Mouse (Mus musculus): ENCODE data around the gene Eps15l1.
A peak's percentile ranks its signal among the peaks of the same experiment; 100 is the strongest.

Eps15l1 gene

DNA sequence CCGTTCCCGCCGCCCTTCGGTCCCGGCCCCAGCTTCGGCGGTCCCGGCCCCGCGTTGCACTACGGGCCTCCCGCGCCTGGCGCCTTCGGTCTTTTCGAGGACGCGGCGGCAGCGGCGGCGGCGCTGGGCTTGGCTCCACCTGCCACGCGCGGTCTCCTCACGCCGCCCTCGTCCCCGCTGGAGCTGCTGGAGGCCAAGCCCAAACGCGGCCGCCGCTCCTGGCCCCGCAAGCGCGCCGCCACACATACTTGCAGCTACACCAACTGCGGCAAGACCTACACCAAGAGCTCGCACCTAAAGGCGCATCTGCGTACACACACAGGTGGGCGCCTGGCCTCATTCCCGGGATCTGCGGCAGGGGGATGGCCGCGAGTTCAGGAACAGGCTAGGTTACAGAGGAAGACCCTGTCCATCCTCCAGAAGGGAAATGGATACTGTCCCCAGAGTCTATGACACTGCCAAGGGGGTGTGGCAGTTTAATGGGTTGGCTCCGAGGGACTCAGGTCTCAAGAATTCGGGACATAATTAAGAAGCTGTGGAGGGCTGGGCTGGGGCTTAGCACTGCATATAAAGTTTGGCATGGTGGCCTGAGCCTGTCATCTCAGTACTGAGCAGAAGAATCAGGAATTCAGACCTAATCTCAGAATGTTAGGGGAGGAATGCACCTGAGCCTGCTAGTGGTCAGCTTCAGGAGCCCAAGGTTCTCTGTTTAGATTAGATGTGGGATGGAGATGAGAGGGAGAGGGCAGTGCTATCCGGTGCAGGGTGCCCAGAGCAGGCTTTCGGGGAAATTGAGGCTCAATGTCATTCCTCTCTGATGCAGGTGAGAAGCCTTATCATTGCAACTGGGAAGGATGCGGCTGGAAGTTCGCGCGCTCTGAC, 101.1 kb downstream of the Eps15l1 start:
- peak; percentile 16 for DNase-seq (ENCODE audit: low spot score)

DNA sequence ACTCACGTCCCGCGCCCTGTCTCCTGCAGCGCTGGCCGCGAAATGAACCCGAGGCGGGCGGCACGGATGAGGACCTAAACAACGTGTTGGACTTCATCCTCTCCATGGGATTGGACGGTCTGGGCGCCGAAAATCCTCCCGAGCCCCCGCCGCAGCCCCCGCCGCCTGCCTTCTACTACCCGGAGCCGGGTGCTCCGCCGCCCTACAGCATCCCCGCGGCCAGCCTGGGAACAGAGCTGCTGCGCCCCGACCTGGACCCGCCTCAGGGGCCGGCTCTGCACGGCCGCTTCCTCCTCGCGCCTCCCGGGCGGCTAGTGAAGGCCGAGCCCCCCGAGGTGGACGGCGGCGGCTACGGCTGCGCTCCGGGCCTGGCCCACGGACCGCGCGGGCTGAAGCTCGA, 101.9 kb downstream of the Eps15l1 start:
- peak; percentile 30 for DNase-seq (ENCODE audit: low spot score)

DNA sequence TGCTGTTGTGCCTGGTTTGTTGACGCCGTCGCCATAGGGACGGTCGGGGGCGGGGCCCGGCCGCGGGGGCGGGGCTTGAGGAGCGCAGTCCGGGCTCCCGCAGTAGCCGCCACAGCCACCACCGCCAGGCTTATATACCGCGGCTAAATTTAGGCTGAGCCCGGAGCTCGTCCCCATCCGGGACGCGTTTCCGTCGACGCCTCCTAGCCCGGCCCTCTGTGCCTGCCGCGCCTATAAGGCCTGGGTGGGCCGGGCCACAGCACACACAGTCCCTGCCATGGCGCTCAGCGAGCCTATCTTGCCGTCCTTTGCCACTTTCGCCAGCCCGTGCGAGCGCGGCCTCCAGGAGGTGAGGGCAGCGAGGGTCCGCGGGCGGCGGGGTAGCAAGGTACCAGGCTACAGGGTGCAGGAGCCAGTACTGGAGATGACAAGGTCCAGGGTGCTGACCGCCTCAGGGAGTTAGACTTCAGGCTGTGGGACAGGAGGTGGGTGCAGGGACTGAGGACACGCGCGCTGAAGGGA, 102.4 kb downstream of the Eps15l1 start, which contains the start of gene Klf2:
Klf2 (plus strand) TSS at position 233 of the 522 bp plus-strand sequence.
- DNase-seq (ENCODE audit: low spot score), result peak; percentile 88

DNA sequence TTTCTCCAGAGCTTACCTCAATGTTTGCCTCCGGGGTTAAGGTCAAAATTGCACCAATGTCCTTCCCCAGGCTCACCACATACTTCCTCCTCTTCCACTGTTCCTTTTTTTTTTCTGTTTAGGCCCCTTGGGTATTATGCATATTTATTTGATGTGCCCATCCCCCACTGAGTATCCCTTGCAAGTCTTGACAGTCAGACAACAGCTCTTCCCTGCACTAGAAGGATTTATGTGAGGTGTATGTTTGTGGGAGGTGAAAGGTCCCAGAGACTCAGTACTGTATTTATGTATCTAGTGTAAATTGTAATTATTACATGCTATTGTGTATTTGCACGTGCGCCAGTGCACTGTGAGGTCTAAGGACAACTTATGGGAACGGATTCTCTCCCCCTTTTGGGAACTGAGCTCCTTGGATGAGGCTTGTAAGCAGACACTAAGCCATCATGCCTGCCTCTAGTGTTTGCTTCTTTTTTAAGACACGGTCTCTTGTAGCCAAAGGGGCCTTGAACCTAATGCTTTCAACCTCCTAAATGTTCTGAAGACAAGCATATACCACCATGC, 103.4 kb downstream of the Eps15l1 start:
- peak; percentile 19 for DNase-seq (ENCODE audit: low spot score)

DNA sequence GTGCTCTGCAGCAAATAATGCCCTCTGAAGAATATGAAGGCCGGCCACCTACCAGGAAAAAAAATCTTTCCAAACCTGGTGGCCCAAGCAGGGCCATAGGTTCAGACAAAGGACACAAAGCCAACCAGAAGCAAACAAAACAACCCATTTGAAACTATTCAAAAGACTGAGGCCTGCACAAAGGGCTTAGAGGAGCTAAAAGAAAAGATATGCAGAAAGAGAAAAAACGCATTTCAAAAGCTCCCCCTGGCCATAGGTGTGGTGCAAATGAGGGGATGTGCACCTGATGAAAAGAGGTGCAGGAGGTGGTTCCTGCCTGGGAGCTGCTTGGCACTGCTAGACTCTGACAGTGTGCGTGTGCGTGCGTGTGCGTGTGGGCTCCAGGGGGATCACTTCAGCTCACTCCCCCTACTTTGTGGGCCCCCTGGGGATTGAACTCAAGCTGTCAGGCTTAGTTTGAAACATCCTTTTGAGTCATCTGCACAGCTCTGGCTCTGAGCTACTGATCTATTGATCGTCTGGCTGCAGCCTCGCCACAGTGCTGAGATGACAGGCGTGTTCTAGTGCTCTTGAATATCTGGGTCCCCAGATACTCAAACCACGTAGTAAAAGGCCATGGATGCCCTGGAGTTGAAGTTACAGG, 105.1 kb downstream of the Eps15l1 start:
- DNase-seq (ENCODE audit: low spot score), result peak; percentile 15

DNA sequence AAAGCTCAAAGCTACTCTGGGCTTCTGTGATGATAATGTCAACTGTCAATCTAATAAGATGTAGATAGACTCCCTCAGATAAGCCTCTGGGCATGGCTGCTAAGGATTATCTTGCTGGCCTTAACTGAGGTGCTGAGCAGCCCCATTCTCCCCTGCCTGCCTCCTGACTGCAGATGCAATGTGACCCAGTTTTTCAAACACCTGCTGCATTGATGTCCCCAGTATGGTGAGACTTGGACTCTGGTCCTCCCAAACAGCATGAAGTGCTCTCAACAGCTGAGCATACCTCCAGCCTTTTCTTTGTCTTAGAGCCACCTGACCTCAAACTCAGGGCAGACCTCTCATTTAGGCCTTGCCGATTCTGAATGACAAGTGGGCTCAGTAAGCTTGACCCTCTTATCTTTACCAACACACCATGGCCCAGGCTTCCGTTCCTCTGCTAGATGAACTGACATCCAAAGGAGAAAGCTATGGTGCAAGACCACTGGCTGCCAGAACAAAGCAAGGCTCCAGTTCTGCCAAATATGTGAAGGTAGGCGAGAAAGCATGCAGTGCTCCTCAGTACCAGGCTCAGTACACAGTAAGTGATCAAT, 108.2 kb downstream of the Eps15l1 start:
- DNase-seq (ENCODE audit: low spot score), result no peak

DNA sequence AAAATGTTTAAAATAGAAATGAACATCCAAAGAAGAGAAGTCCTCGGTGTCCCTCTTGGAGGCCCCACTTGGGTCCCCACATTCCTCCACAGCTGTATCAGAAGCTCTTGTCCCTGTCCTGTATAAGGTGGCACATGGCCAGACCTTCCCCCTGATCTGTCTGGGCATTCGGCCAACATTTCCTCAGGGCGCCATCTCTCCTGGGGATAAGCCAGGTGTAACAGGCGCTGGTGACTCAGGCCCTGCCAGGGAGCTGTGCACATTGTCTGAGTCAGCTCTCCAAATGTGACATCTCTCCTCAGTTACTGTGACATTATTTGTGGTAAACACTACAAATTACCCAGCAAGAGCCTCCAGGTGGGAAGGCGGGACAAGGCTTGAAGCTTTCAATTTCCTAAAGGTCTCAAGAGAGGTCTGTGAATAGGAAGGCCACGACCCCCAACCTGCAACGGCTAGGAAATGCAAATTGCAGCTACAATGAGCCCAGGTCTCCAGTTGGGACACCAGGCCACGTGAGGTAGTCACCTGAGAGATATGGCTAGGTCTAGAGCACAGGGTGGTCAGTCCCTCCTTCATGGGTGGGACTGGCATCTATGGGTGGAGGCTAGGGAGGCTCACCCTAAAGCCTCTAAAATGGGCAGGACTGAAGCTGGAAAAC, 110.3 kb downstream of the Eps15l1 start:
- DNase-seq (ENCODE audit: low spot score), result no peak

DNA sequence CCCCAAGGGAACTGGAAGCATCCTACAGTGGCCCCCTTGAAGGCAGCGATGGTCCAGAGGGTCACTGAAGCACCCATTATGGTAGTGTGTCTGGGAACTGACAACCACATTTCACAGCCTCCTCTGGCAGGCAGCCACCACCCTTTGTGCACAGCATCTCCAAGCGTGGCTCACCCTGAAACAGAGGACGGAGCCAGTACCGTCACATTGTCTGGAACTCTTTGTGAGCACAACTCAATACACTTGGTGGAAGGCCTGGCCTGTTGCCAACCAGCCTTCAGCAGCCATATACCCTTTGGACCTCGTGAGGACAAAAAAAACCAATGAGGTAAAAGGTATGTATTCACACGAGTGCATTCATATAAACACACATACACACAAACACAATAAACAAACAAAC, 113.0 kb downstream of the Eps15l1 start:
- no peak for DNase-seq (ENCODE audit: low spot score)

DNA sequence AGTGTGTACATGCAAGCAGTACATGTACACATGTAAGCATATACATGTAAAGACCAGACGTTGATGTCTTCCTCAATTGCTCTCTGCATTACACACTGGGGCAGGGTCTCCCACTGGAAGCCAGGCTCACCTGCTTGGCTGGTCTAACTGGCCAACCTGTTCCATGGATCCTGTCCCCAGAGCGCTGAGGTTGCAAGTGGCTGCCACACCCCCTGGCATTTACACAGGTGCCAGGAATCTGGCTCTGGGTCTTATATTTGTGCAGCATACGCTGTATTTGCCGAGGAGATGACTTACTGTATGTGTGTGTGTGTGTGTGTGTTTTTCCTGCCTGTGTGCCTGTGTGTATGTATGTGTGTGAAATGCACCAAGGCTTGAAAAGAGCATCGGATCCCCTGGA, 114.3 kb downstream of the Eps15l1 start:
- no peak for DNase-seq (ENCODE audit: low spot score)

DNA sequence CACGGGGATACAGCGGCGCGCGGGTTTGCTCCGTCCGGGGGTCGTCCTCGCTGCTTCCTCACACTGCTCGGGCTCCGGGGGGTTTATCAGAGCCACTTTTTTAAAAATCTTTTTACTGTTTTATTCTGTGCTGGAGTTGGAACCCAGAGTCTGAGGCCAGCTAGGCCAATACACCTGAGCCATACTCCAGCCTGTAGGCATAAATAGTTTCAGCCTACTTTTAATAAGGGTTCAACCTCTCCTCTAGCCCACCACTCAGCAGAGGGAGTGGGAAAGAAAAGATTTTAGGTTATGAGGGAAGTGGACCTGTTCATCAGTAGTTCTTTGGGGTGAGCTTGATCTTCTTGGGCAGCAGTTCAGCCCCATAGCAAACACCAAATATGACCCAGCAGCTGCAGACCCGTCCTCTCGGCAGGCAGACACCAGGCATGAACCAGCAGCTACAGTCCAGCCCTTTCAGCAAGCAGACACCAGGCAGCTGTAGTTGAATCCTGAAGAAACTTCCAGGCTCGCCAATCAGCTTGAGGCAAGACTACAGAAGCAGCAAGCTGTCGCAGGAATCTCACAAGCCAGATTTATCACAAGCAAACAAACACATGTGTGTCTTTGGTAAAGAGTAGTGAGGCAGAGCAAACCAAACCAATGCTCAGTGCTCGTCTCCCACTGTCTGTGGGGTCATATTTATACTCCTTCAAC, 115.9 kb downstream of the Eps15l1 start, which contains the start of gene Gm10282:
Gm10282 (minus strand) TSS at position 51 of the 696 bp plus-strand sequence.
- DNase-seq (ENCODE audit: low spot score), result no peak

DNA sequence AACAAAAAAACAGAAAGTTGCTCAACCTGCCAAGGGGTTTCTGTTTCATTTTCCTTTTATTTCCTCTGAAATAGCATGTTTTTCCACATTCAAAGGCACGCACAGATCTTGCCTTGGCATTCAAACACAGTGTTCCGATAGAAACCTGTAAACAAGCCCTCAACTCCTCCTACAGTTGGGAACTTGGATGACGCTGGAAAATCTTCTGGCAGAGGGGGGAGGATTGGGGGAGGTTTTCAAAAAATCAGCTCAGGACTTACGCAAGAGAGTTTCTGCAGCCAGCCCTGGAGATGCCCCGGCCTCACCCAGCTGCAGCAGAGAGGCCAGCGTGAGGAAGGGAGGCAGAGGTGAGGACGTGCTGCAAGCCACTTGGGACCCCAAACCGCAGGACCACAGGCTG, 117.6 kb downstream of the Eps15l1 start:
- DNase-seq (ENCODE audit: low spot score), result no peak

DNA sequence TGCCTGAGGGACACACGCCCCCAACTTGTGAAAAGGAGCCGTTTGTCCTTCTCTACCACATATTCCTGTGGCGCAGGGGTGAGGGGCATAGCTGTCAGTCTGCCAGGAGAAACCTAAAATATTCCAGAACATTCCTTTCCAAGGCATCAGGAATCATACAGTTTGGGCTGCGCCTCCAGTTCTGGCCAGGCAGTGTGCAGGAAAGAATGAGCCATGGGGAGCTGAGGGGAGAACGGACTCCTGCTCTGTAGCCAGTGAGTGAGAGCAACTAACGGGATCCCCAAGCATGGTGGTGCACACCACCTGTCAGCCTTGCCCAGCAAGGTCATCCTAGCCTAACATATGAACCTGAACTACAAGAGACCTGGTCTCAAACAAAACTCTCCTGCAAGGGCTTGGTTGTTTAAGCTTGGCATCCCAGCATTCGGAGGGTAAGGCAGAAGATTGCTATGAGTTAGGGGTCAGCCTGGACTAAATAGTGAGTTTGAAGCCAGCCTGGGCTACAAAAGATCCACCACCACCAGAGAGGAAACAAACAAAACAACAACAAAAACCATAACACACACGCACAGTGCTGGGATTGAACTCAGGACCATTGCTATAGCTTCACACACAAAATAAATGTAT, 118.2 kb downstream of the Eps15l1 start:
- no peak for DNase-seq (ENCODE audit: low spot score)

DNA sequence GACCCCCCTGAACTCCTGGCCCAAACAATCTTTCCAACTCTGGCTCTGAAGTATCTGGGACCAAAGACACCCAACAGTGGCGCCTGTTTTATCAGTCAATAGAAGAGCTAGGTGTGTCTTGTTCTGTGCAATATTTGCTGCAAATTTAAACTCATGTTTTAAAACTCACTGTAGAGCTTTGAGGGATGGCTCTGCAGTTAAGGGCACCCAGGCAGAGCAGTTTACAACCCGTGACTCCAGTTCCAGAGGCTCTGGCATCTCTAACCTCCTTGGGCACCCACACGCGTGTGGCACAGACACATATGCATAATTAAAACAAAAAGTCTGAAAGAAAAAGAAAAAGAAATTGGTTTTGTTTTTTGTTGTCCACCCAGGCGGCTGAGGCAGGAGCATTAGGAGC, 119.8 kb downstream of the Eps15l1 start:
- no peak for DNase-seq (ENCODE audit: low spot score)

DNA sequence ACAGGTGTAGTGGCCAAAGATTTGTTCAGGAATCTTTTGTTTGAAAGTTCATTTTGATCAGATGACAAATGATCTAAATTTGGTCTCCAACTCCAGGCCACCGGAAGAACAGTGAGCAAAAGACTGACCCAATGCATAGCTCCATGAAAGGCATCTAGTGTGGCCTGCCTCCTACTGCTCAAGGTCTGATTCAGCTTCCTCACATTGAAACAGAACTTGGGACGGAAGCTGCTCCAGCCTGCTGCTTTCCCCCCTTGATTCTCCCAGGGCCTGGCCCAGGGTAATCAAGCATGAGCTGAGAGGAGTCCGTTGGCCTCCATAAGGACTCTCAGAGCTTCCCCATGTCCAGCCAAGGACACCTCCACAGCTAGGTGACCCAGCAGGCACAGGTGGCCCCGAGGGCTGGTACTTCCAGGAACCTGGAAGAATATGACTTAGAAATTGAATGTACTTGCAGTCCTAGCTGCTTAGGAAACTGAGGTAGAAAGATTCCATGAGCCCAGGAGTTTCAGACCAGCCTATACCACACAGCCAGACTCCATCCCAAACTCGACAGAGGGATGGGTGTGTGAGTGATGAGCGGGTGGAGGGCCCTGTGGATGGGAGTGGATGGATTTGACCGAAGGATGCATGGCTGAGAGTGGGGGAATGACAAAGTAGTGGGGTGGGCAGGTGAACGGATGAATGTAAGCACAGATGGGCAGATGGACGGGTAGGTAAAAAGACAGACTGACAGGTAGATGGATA, 120.4 kb downstream of the Eps15l1 start:
- DNase-seq (ENCODE audit: low spot score), result no peak

DNA sequence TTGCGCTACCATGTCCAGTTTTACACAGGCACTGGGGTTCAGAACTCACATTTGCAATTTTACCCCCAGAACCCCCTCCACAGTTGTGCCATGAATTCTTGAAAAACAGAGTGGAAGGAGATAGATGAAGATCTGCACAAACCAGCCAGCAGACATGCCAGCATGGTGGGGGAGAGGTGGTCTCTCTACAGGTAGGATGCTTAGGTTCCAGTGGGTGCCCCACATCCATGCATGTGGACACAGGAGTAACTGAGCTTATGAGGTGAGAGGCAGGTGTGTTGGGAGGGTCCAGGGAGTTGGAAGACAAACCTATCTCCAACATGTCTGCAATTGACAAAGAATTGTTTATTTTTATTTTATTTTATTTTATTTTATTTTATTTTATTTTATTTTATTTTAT, 122.3 kb downstream of the Eps15l1 start:
- no peak for DNase-seq (ENCODE audit: low spot score)

DNA sequence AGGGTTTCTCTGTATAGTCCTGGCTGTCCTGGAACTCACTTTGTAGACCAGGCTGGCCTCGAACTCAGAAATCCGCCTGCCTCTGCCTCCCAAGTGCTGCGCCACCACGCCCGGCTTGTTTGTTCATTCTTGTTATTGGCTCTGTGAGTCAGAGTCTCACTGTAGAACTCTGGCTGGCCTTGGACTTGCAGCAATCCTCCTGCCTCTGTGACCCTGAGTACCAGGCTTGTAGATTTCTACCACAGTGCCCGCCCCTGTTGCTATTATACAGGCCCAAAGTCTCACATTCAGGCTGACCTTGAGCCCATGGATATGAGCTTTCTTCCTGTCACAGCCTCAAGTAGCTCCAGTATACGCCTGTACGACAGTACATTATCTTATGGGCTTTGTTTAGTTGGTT, 124.7 kb downstream of the Eps15l1 start:
- DNase-seq (ENCODE audit: low spot score), result no peak

DNA sequence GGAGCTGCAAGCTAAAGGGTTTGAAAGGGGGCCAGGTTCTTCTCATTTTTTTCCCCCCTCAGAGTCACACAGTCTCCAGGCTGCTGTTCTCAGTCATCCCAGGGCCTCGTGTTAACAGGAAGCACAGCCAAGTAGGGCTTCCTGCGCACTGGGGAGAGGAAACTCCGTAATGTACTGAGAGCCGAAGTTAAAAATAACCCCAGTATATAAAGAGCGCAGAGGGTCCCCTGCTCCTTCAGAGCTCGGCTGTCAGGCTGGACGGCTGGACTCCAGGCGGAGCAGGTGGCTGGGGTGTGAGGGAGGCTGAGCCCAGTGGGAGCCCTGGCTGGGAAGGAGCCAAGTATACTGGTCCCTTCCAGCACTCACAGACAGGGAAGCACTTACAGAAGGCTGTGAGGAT, 125.6 kb downstream of the Eps15l1 start:
- DNase-seq (ENCODE audit: low spot score), result no peak

DNA sequence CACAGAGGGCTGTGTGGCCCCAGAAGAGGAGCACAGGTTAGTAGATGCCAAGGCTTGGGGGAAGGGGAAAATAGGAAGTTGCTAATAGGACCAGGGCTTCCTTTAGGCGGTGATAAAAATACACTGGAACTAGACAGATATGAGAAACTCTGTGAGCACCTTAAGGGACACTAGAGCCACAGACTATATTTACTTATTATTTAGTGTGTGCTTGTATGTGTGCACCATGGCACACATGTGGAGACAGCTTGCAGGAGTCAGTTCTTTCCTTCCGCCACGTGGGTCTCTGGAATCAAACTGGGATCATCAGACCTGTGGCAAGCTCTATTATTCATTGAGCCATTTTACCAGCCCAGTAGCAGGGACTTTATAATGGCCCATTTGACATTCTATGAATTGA, 126.1 kb downstream of the Eps15l1 start:
- no peak for DNase-seq (ENCODE audit: low spot score)

DNA sequence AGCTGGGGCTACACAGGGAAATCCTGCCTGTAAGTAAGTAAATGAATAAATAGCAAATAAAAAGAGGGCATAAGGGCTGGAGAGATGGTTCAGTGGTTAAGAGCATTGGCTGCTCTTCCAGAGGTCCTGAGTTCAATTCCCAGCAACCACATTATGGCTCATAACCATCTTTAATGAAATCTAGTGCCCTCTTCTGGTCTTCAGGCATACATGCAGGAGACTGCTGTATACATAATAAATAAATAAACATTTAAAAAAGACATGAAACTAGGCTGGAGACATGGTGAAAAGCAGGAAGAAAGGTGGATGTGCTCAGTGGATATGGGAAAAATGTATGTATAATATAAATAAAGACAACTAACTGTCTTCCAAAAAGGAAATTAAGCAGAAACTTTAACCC, 128.0 kb downstream of the Eps15l1 start:
- DNase-seq (ENCODE audit: low spot score), result no peak

DNA sequence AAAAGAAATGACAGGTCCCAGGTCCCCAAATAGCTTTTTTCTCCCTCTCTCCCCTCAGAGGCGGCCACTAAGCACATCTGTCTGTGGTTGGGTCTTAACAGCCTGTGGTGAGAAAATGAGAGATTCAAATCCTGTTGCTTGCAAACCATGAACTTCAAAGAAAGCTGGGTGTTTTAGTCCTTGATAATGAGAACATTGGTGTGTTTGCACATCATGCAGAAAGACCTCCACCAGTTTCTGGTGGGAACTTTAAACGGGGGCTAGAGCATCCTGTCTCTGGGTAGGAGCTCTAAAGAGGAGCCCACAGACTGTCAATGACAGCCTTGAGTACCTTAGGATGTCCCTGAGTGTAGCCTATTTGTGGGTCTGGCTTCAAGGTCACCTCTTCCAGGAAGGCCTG, 130.2 kb downstream of the Eps15l1 start:
- DNase-seq (ENCODE audit: low spot score), result no peak
